Mouse (Mus musculus) stomach, postnatal 0 days (tissue): ENCODE results near the gene Tmie. TPM values are rescaled to one million over a fixed set of nuclear protein-coding genes. Genes with fewer than 3 reads are reported as not detected.

Source experiments
- ATAC-seq: fragments of 200-750 bp; cut with Nextera tagmentation; 2 replicates; pipeline ENCODE4 v1.8.0; 2017; ENCODE audit not compliant: low FRiP score, low TSS enrichment
- DNase-seq: peaks from one replicate; pipeline ENCODE4 v3.0.0-alpha.2; 2016; ENCODE audit warnings: low spot score
- H3K27ac ChIP-seq: fragments of 300-500 bp; sonication (generic); replicated peaks from 2 replicates; pipeline ENCODE4 v1.5.1; 2014; ENCODE audit warnings: mild to moderate bottlenecking, control low read depth
- H3K27me3 ChIP-seq: fragments of 300-500 bp; sonication (generic); 2 replicates; pipeline ENCODE4 v1.6.1; 2014; ENCODE audit warnings: low read length; ENCODE audit not compliant: control insufficient read depth, insufficient read depth
- H3K36me3 ChIP-seq: fragments of 300-500 bp; sonication (generic); 2 replicates; pipeline ENCODE4 v1.6.1; 2014; ENCODE audit warnings: low read length, mixed read lengths; ENCODE audit not compliant: control insufficient read depth, insufficient read depth
- H3K4me1 ChIP-seq: fragments of 300-500 bp; sonication (generic); replicated peaks from 2 replicates; pipeline ENCODE4 v1.6.1; 2014; ENCODE audit warnings: antibody characterized with exemption; ENCODE audit not compliant: control insufficient read depth, insufficient read depth
- H3K4me2 ChIP-seq: fragments of 300-500 bp; sonication (generic); replicated peaks from 2 replicates; pipeline ENCODE4 v1.6.1; 2014; ENCODE audit warnings: low read depth, mild to moderate bottlenecking, control low read depth, moderate library complexity
- H3K4me3 ChIP-seq: fragments of 300-500 bp; sonication (generic); 2 replicates; pipeline ENCODE4 v1.5.1; 2014; ENCODE audit warnings: low read depth, low read length, control low read depth
- H3K9ac ChIP-seq: fragments of 300-500 bp; sonication (generic); 2 replicates; pipeline ENCODE4 v1.6.1; 2014; ENCODE audit warnings: mild to moderate bottlenecking, low read length, control low read depth, mixed read lengths
- H3K9me3 ChIP-seq: fragments of 300-500 bp; sonication (generic); 2 replicates; pipeline ENCODE4 v1.6.1; 2016; ENCODE audit warnings: low read length; ENCODE audit not compliant: control insufficient read depth
- CTCF ChIP-seq: IDR thresholded peaks from 2 replicates; pipeline ENCODE4 v1.5.1; 2016; ENCODE audit warnings: antibody characterized with exemption, low read depth, mild to moderate bottlenecking, moderate library complexity
- EP300 ChIP-seq: optimal IDR thresholded peaks from 2 replicates; pipeline ENCODE3; 2016; ENCODE audit warnings: antibody characterized with exemption
- WGBS: fragments of 180-500 bp; shearing (Covaris S2); extraction: QIAGEN DNeasy Blood & Tissue Kit; methylation state at CpG from one replicate; pipeline ENCODE4 v1.1.7; 2014; 5-methylcytosine and 5-hydroxymethylcytosine counted together
- polyA plus RNA-seq: library from polyadenylated mRNA; unstranded; fragments of >200 nt; fragmentation: Nextera tagmentation; extraction: Ambion mirVana; gene quantifications from 2 replicates; pipeline ENCODE4 v1.2.1, GENCODE M21; 2015

Tmie gene
- polyA plus RNA-seq, 1 experiment from 2014 or later, result 1.5 TPM

DNA sequence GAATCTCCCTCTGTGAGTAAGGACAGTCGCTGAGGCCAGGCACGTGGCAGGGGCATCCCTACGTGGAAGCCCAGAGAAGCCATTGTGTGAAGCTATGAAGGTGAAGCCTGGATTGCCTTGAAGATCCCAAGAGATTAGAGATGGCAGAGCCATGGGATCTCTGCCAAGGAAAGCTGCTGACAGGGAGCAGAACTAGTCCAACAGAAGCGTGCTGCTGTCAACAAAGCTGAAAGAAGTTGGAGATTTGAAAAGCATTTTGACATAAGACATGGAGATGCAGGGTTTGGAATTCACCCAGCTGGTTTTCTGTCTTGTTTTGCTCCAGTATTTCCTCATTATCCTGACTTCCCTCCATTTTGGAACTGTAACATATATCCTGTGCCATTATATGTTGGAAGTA lies 22.4 kb upstream of the Tmie start:
- ATAC-seq, result no peak
- no peak for TF ChIP-seq EP300
- no peak for TF ChIP-seq CTCF
- no peaks in the 10 kb centered on the region for H3K9me3 ChIP-seq

DNA sequence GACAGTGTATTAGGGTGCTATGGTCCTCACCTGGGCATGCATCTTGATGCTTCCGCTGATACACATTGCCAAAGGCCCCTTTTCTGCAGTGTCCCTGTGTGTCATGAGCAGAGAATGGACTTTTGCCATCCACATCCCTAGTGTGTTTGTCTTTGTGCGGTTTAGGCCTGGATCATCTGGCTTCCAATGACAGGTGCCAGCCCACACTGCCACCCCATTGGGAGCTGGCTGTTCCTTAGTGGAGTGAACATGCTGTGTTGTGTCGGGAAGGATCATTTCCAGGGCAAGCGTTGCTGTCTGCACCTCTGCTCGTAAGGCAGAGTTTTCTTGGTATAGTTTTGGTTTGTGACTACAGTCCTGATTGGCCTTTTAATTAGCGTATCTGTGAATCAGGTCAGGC lies 21.3 kb upstream of the Tmie start:
- no peaks in the 10 kb centered on the region for H3K9me3 ChIP-seq
- no peaks in the 10 kb centered on the region for H3K27me3 ChIP-seq
- no peak overlapping the region for H3K4me3 ChIP-seq
- TF ChIP-seq EP300, result no peak
- TF ChIP-seq CTCF, result no peak
- DNase-seq (no peak), ATAC-seq (no peak)
- H3K4me2 ChIP-seq, result no peak overlapping the region
- no peaks in the 10 kb centered on the region for H3K4me1 ChIP-seq
- H3K27ac ChIP-seq, result no peak overlapping the region
- no peaks in the 10 kb centered on the region for H3K36me3 ChIP-seq
- WGBS, result 89% methylated on average over 6 of the region's 6 CpGs
- H3K9ac ChIP-seq, result no peak overlapping the region

More for the DNA sequence above, 22.4 kb upstream of the Tmie start:
- Histone ChIP-seq H3K4me2 (no peak overlapping the region), H3K27me3 (no peaks in the 10 kb centered on the region), H3K27ac (no peak overlapping the region), H3K4me3 (no peak overlapping the region), H3K36me3 (no peaks in the 10 kb centered on the region), H3K4me1 (no peaks in the 10 kb centered on the region), H3K9ac (no peak overlapping the region)
- no peak for DNase-seq
- WGBS, result 70% methylated on average over 4 of the region's 4 CpGs

- no peak overlapping the region for H3K27ac ChIP-seq
- no peak for ATAC-seq
- no peaks in the 10 kb centered on the region for H3K9me3 ChIP-seq
- WGBS, result 52% methylated on average over 10 of the region's 10 CpGs
- TF ChIP-seq EP300 (no peak), CTCF (no peak)
- no peak overlapping the region for H3K4me3 ChIP-seq
- no peak for DNase-seq
- no peak overlapping the region for H3K9ac ChIP-seq
- H3K4me2 ChIP-seq, result no peak overlapping the region
- H3K4me1 ChIP-seq, result no peaks in the 10 kb centered on the region
- no peaks in the 10 kb centered on the region for H3K36me3 ChIP-seq
- H3K27me3 ChIP-seq, result no peaks in the 10 kb centered on the region
Observed at GRCm38 (mm10) chr9:110899451-110900008, 19.6 kb upstream of the Tmie start.

DNA sequence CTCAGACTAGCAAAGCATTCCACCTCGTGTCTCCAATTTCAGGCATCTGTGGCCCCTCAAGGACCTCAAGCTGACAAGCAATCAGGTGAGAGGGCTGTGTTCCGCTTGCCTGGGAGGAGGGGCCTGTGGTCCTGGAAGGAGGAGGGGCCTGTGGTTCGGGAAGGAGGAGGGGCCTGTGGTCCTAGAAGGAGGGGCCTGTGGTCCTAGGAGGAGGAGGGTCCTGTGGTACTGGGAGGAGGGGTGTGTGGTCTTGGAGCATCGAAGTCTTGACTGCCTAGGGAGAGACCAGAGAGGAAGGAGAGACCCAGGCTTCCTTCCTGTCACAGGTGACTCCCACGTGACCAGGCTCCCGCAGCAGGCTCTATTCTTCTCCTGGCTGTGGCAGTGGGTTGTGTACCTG lies 16.7 kb upstream of the Tmie start:
- DNase-seq (no peak), ATAC-seq (no peak)
- no peak overlapping the region for H3K4me2 ChIP-seq

GRCm38 (mm10) chr9:110895994-110896393 lies 16.1 kb upstream of the Tmie start:
- 27% methylated on average over 7 of the region's 7 CpGs for WGBS
- Histone ChIP-seq H3K27ac (no peak overlapping the region), H3K36me3 (0 out of 2 replicates have a peak, but pooled peaks cover 2% of the 10 kb centered on the region), H3K4me3 (no peak overlapping the region), H3K27me3 (no peaks in the 10 kb centered on the region), H3K4me1 (no peaks in the 10 kb centered on the region), H3K9me3 (no peaks in the 10 kb centered on the region), H3K4me2 (no peak overlapping the region), H3K9ac (no peak overlapping the region)
- TF ChIP-seq CTCF (no peak), EP300 (no peak)
- ATAC-seq, result no peak
- DNase-seq, result no peak

More for the DNA sequence above, 16.7 kb upstream of the Tmie start:
- Histone ChIP-seq H3K27me3 (no peaks in the 10 kb centered on the region), H3K9ac (no peak overlapping the region), H3K4me3 (no peak overlapping the region), H3K27ac (no peak overlapping the region), H3K4me1 (no peaks in the 10 kb centered on the region), H3K9me3 (no peaks in the 10 kb centered on the region), H3K36me3 (0 out of 2 replicates have a peak, but pooled peaks cover 2% of the 10 kb centered on the region)
- TF ChIP-seq CTCF (no peak), EP300 (no peak)
- 30% methylated on average over 6 of the region's 6 CpGs for WGBS

GRCm38 (mm10) chr9:110895507-110895906 lies 15.6 kb upstream of the Tmie start:
- Histone ChIP-seq H3K4me3 (no peak overlapping the region), H3K4me2 (no peak overlapping the region), H3K27me3 (no peaks in the 10 kb centered on the region), H3K9ac (no peak overlapping the region), H3K27ac (no peak overlapping the region), H3K4me1 (no peaks in the 10 kb centered on the region), H3K36me3 (0 out of 2 replicates have a peak, but pooled peaks cover 2% of the 10 kb centered on the region), H3K9me3 (no peaks in the 10 kb centered on the region)
- TF ChIP-seq CTCF (no peak; the same call in 1 of the 2 replicates), EP300 (no peak)
- ATAC-seq (no peak), DNase-seq (no peak)
- WGBS, result 54% methylated on average over 5 of the region's 5 CpGs
